Mouse (Mus musculus) thymus, adult 18-20 months (tissue): ENCODE data around the gene Ralgps2.

Source experiments
- DNase-seq, 2 experiments: peaks; one replicate each; pipeline ENCODE4 v3.0.0; 2022; ENCODE audit warnings: mixed read lengths in 2 of 2

Gene Ralgps2

DNA sequence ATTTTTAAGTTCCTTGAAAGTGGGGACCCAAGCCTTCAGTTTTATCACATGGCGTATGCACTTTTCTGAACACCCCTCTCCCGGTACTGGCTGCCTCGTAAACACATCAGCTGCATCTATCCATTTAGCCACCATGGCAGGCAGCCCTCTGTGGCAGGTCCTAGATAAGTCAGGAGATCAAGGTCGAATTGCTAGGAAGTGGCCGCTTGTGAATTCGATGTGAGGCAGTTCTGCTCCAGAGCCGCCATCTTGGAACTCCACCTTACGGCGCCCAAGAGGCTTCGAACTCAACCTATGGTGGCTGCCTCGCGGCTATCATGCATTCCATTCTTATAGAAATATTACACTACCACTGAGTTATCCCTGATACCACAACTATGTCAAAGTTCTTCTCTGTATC is 14.8 kb upstream of the Ralgps2 start:
- DNase-seq: no peak

DNA sequence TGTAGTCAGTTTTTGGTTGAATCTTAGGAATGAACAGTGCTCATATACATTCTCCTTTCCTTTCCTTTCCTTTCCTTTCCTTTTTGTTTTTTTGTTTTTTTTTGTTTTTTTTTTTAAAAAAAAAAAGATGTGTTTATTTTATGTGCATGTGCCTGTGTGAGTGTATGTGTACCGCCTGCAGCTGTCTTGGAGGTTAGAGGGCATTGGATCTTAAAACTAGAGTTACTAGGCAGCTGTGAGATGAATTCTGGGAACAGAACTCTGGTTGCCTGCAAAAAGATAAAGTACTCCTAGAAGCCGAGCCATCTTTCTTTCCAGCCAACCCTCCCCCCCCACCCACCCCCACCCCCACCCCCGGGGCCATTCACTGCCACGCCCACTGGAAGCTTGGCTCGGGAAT is 10.9 kb upstream of the Ralgps2 start:
- DNase-seq: no peak

DNA sequence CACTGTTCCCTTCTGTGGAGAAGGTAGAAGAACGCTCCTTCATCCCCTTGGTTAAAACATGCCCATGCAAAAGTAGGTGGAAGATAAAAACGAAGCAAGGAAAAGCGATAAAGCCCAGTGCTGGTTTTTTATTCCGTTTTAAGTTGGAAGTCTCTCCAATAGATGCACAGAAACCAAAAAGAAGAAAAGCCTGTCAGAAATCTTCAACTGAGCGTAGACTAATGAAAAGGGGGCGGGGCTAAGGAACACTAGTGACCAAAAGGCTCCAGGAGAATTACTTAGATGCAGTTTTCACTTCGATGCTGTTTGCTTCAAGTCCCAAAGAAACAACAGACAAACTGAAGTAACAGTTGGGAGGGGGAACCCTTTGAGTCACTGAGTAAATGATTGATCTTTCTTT is 1.2 kb upstream of the Ralgps2 start:
- DNase-seq: no peak

DNA sequence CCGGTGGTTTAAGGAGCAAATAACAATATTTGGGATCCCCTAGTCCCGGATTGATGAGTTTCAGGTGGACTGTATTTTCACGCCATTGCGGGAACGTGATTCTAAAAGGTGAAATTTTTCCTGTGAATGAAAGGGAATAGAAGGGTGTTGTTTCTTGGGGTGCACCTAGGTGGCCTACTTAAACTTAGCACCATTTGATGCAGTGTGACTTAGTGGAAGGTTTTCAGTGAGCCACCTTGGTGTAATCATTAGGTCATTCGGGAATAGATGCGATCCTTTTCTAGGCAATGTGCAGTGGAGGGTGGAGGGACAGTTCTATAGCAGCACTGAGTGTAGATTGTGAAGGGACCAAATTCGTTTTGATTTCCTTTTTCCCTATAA is 706 bp upstream of the Ralgps2 start:
- no peak for DNase-seq

DNA sequence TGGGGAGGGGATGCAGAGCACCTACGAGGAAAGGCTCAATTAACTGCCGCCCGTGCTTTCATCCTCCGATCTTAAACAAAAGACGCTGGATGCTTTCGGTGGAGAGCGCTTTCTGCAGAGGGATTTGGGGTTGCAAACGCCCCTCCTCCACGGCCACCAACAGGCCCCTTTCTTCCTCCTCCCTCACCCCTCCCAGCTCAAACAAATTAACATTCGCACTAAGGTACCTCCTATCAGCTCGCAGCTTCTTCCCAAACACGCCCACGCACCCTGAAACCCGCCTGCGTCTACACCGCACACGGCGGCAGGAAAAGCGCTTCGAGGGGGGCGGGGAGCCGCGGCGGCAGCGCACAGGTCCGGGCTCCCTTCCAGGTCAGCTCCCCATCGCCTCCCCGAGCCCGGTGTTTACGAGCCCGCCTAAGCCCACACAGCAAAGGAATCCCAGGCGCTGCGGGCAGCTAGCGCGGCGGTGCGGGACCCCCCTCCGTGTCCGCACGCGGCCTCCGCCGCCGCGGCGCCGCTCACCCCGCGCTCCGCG is 652 bp downstream of the Ralgps2 start:
- peak; percentile 82 to 91 for DNase-seq

DNA sequence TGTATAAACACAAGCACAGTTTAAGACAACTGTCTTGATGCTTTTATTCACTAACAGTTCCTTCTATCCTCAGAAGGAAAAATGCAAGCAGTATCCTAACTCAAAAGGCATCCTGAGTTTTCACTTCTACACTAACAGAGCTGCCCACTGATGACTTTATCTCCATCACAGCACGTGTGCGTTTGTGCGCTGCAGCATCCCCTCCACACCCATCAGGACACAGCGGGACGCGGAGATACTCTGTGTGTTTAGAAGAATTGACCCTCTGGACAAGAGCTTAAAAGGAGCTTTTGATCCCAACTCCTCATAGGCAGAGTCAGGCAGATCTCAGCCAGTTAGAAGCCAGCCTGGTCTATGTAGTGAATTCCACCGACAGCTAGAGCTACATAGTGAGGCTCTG is 2.0 kb downstream of the Ralgps2 start:
- DNase-seq: no peak

DNA sequence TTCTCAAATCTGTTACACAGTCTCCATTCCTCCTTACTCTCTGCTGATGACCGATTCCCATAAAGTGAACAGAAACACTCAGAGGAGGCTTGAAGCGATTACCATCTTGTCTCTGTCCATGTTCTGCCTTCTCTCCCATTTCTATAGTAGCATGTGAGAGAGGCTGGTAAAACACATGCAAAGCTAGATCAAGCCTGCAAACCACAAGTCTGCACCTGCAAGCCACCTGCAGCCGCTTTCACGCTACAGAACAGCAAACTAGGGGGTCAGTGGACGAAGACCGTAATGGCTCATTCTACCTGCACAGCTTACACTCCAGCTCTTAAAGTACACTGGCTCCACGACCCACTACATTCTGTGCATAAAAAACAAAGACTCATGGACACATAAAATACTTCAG is 5.7 kb downstream of the Ralgps2 start:
- peak; percentile 55 to 74 for DNase-seq

DNA sequence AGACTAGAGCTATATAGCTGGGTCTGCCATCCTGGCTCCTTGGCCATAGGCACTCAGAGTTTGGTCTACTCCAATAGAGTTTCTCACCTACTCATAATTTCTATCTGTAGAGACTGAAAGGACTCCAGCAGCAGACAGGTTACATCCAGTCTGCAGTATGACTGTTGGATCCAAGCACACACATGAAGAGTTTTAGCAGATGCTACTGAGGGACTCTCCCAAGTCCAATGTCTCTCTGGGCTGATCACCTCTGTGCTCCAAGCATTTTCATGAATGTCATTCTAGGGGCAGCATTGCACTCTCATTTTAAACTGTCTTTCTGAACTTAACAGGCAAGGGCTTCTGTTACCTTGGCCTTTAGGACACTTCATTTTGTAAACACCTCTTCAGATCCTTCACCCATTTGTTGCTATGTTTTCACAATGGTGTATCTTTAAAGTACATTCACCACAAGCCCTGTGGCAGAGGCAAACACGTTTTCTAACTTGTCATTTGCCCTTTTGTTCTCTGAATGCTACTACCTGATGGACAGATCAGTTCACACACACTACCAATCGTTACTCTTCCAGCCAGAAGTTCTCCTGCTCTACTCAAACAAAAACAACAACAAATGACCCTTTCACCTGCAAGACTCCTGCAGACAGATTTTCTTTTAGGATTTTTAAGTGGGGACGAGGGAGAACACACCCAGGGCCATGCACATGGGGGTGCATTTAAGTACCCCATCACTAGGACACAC is 7.2 kb downstream of the Ralgps2 start:
- no peak for DNase-seq

DNA sequence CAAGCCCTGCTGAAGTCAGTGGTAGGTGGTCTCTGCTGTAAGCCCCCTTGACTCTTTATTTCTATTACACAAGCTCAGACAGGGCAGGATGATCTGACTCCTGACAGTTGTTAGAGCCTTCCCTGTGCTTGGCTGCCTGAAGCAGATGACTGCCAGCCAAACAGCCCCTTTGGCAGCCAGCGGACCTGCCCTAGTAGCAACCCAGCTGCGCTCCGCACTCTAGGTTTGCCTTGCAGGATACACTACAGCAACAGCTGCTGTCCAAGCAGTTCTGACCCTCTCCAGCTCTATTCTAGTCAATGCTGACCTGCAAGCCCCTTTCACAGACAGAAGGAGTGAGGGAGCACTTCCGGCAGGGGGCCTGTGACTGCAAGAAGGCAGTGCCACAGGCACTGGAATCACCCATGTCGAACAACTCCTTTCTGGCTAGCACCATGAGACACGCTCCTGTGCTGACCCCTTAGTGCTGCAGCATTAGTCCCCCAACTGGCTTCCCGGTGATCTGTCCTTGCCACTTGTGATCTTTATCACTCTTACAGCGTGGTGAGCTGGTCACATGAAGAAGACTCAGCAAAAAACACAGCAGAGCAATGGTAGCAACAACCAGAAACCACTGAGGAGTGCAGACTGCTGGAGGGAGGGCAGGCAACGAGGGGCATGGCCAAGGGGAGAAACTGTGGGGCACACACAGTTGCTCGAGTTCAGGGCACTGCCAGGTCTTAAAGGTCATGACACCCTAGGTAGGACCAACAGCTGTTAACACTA is 8.1 kb downstream of the Ralgps2 start:
- no peak for DNase-seq

DNA sequence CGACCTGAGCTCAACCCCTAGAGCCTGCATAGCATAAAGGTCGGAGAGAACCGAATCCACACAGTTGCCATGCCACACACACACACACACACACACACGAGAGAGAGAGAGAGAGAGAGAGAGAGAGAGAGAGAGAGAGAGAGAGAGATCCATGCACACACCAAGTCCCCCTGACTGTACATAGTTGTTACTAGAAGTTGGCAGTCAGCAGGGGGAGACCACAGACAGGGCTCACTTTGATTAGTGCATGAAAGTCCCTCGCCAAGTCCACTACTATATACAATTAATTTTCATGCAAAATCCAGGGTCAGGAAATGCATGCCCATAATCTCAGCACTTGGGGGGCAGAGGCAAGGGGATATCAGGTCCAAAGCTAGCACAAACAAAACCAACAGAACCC is 9.2 kb downstream of the Ralgps2 start:
- DNase-seq: no peak

DNA sequence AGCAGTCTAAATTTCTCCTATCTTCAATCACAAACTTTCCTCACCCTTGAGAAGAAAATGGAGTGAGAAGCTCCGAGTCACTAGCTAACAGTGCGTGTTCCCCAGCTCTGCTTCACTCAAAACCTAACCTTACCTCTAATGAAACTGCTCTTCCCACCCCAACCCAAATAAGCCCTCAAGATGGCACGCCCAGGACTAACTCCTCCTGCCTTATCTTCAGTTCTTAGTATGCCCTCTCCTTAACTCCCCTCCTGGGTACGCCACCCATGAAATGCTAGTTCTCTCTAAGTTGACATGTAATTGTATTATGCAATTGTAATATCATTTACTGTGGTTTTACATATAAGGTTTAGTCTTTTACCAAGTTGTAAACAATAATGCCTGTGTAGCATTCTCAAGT is 11.2 kb downstream of the Ralgps2 start:
- DNase-seq: no peak

DNA sequence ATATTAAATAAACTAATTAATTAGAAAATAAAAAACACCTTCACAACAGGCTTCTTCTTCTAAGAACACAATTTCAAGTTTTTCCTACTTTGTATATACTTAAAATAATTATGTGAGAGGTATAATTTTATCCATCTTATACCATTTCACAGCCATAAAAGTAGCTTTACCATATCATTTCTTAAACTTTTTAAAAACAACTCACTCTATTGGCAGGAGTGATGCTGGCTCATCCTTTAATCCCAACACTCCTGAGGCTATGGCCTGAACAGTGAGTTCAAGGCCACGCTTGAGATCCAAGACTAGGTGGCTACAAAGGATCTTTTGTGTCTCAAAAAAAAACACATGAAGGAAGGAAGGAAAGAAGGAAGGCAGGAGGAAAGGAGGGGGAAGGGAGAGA is 15.9 kb downstream of the Ralgps2 start:
- no peak for DNase-seq

DNA sequence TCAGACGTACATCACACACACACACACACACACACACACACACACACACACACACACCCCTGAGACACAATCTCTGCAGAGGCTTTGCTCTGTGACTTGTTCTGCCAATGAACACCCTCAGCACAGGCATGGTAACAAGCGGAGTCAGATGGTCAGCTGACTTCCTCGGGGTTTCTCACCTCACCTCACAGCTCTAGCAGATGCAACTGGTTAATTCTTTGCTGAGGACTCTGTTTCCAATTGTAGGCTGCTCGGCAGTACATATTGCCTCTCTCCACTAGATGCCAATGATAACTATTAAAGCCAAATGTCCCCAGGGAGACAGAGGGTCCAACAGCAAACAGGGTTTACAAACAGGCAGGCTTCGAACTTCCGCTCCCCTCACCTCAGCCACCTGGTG is 16.5 kb downstream of the Ralgps2 start:
- DNase-seq: no peak

DNA sequence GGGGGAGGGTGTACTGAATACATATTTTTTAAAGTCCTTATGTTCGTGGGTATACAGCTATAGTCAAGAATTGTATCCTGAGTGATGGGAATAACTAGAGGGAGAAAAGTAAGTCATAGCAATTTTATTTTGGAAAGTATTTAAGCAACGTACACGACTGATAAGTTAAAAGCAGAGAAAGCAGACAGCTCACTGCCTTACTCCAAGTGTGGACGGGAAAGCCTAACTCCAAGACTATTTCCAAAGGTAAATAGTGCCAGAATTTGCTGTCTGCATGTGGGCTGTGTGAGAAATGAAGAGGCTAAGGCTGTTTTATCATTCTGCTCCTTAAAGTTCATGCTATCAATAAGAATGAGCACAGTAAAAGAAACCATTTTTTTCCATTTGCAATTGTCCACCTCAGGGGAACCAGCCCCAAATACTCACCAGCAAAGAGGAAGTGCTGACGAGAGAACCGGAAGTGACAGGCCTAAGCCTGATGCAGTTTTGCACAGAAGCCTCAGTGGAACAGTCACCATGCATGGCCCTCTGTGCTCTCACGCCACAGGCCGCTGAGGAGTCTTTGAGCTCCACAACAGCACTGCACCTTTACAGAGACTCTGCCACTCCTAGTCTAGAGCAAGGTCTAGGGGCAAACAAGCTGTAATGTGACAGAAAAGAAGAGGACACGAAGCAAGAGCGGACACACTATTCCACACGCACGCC is 18.0 kb downstream of the Ralgps2 start:
- DNase-seq: no peak

DNA sequence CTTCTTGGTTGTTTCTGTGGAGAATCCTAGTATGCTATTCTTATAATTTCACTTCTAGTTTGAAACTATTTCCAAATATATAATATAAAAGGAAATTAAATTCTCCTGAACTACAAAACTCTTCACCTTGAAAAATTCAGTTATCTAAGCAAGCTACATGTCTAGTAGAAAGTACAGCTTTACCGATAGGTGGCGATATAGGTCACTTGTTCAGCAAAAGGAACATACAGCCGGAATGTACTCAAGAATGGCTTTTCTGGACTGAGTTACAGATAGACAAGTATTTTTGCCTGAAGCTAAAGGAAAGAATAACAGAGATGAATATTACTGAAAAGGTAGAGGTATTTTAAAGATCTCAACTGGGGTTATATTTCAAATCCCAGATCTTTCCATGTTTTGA is 22.0 kb downstream of the Ralgps2 start:
- no peak for DNase-seq

DNA sequence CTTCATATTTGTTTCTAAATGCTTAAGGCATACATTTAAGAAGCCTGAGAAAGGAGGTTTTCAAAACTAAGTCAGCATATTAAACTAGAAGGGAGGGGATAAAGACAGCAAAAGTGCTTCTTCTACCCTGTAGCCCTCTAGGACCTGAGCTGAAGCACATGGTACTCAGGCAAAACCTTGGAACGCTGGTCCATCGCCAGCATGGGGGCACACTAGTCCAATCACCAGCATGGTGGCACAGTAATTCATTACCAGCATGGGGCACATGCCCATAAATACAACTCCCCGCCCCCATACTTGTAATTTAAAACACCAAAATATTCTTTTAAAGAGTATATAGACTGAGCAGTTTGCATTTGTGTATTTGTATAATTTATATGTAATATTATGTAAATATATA is 23.1 kb downstream of the Ralgps2 start:
- no peak for DNase-seq

DNA sequence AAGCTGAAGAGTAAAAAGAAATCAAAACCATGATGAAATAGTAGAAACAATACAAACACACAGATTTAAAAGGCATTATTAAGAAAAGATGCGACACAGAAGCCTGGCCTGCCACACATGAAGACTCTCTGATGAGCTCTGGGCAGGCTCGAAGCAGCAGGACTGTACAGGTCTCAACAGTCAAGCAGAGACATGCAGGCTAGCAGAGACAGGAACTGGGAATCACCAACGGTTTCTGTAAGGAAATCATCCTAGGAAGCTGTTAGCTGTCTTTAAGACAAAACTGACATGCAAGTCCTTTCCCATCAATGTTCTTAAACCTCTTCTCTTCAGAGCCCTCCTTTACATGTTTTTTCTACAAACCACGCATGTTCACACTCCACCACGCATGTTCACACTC is 24.5 kb downstream of the Ralgps2 start:
- no peak for DNase-seq

DNA sequence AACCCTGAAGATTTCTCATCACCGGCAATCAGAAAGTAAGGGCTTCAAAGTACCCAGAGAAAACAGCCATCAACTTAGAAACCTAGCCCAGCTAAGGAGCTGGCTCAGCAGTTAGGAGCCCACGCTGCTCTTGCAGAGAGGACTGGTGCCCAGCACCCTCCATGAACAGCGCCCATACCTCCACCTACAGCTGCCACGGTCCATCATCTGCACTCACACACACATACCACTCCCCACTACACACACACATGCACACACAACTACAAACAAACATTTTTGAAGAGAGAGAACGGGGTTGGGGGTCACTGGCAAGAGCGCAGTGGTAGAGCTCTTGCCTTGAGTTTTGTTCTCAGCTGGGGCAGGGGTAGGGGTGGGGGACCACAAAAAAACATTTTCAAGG is 26.2 kb downstream of the Ralgps2 start:
- DNase-seq: no peak

DNA sequence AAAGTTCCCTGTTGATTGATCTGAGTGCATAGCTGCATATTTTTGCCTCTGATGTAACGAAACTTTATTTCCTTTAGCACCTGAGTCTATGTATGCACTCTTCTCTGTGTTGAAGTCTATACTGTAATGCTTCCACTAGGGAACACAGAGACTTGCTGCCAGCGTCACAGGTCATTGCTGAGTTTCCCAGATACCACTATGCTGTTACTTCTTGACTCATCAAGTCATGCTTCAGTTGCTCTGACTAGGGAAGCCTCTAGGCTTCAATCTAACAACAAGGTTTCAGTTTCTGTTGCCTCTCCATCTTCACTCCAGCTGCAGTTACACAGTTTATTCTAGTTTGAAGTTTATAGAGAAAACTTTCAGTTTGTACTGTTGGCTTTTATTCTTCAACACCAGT is 28.5 kb downstream of the Ralgps2 start:
- no peak for DNase-seq

DNA sequence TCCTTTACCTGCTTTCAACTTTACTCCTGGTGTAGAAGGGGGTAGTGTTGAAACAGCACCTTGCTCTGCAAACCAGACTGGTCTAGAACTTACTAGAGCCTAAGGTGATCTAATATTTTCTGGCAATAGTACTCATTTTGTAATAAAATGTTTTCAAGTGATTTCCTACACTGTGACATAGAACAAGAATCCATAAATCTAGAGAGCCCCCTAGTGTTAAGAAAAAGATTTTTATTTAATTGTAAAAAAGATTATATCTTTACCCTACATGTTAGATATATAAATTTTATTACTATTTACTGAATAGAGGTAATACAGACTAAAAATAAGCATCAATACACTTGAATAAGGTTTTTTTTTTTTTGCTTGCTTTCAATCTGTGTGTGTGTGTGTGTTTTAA is 29.6 kb downstream of the Ralgps2 start:
- no peak for DNase-seq

DNA sequence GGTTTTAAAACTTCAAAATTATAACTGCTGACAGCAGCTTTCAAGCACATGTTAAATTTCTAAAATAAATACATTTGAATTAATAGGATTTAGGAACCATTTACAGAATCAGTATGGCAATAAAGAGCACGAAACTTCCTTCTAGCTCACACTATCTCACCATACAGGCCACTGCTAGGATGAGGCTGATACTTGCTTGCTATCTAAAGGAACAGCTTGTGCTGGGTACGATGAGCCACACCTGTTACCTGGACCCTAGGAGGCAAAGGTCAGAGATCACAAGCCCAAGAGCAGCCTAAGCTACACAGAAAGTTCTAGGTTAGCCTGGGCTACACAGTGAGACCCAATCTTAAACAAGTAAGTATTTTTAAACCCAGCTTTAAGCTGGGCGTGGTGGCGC is 30.2 kb downstream of the Ralgps2 start:
- no peak for DNase-seq

DNA sequence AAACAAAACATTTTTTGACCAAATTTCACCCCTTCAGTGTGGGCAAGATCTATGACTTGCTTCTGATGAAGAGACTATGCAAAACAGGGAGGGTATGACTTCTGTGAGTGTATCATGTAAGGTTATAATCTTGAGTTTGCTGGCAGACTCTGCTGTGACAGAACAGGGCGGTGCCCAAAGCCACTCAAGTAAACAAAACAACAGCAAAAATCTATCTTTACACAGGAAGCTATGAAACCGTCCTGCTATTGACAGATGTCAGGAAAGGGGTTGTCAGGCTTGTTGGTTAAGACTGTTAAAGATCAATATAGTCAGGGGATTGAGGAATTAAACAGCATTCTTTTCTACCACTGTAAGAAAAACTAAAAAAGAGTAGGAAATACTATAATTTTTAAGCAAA is 33.8 kb downstream of the Ralgps2 start:
- no peak for DNase-seq

DNA sequence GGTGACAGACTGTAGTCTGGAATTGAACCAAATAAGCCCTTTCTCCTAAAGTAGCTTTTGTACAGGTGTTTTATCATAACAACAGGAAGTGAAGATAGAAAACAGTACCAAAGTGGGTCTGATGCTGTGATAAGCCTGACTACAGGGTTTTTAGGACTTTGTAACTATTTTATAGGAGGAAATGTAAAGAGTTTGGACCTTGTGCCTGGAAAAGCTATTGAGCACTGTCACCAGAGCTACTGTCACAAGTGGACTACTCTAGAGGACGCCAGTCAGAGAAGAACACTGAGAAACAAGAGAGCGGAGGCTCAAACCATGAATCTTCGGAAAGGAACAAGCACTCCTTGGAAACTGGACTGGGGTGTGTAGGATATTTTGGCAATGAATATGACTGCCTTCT is 35.5 kb downstream of the Ralgps2 start:
- DNase-seq: no peak

DNA sequence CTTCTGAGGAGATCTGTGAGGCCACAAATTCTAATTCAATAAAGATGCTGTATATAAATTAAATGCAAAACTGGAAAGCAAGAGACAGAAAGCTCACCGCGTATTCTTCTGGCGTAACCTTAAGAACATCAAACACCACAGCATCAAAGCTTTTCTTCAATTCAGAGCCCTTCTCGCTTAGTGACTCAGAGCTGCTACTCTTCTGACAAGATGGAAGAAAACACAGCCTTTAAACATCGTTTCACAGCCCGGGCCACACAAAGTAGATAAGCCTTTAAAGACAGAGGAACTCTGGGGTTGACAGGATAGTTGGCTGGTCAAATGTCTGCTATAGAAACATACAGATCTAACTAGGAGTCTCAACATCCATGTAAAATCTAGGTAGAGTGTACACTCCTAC is 37.7 kb downstream of the Ralgps2 start:
- no peak for DNase-seq
